Mouse (Mus musculus): ENCODE data around the gene Ccin.

DNA sequence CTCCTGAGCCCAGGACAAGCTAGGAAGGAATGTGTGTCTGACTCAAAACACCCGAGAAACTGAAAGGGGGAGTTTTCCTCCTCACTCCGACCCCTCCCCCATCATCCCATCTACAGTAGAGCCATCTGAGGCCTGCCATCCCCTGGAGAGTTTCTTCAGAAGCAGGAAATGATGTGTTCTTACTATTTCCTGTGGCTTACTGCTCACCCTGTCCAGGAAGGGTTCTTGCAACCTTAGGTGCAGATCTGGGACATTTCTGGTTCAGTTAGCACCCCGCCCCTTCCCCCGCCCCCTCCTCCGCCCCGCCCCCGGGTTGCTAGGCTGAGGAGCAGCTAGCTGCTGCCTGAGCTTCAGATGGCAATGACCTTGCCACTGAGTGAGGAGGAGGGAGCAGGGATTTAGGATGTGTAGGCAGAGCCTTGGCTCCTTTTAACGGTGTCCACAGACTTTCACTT, 11.1 kb upstream of the Ccin start:
- TF ChIP-seq FLI1 (IDR thresholded peaks at IDR 0.05; ENCODE audit: low read length) (no peak), GATA1 (IDR thresholded peaks at IDR 0.05; ENCODE audit: borderline replicate concordance, low read length) (no peak)

Data from megakaryocyte, embryonic 14.5 days (primary cell).